Mouse (Mus musculus) CD4-positive naive resting alpha-beta T cell, adult 57 days (primary cell): Measurements from ENCODE around the gene Dedd. TPM values are rescaled to one million over a fixed set of nuclear protein-coding genes. Genes with fewer than 3 reads are reported as not detected.

Source experiments
- total RNA-seq: library from RNA; stranded (reverse); gene quantifications from one replicate; pipeline ENCODE4 v1.2.4, GENCODE M21; 2023

The Dedd gene
- total RNA-seq: 28.3 TPM

DNA sequence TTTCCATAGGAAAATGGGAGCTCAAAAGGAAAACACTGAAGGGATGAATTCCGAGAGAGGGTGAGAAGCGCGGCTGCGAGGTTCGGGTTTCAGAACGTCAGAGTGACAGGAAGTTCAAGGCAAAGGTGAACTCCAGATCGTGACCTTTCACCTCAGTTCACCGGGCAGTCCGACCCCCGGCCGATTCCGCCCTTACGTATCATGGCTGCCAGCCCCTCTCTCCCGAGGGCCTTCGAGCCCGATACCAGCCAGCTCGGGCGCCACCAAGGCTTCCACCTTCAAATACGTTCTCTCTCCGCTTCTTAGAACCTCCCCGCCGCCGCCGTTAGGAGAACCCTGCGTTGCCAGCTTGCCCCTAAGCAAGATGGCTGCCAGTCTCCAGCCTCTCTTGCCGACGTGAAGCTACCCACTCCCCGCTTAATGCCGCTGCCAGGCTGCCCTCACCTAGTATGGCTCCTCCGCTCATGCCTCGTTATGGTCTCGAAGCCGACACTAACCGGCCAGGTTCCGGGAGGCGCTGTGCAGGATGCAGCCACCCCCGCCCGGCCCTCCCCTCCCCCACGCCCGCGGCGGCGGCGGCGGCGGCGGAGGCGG lies at the start of gene Dedd:
Gene Dedd, plus strand, starts transcription at position 307 of the 594 bp plus-strand sequence.

GRCm38 (mm10) chr1:171280916-171281527 lies 47.9 kb upstream of the Dedd start, which contains the start of gene Ppox:
Gene Ppox, minus strand, starts transcription at chr1:171281186.

DNA sequence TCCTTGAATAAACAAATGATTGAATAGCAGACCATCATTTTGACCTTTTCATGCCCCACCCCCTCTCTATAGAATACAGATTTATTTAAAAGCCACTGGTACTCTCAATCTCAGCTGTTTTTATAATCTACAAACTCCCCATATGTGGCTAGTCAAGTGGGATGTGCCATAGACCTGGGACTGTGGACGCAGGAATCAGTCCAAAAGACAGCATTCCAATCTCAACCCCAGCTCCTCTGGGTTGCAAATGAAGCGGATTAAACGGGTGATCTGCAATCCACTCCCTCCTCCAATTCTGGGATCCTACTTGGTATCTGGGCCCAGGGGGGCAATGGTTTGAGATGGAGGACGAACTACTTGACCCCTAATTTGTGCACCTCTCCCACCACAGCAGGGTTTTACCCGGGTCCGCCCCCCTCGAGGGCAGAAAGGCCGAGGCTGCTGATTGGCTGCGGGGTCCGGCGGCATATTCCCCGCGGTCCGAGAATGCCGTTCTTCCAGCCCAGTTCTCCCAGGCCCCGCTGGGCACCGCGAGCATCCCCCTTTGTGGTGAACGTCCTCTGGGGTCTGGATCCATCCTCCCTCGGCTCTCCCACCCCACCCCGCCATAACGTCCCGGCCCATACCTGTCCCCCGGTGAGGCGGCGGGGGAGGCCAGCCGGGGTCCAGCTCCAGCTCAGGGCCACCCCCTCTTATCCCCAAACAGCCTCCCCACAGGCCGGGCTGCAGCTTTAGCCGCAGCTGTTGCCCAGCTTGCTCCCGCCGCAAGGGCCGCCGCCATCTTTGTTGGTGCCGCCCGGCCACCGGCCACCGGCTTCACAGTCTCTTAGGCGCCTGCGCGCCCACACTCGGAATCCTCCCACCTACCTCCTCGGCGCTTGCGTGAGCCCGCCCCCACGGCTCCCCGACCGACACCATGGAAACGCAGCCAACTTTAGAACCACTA lies 41.5 kb upstream of the Dedd start, which contains the start of gene Usp21:
Gene Usp21, minus strand, starts transcription at position 856 of the 946 bp plus-strand sequence.

GRCm38 (mm10) chr1:171294298-171295062 lies 34.5 kb upstream of the Dedd start, which contains the start of gene Ufc1:
Gene Ufc1, minus strand, starts transcription at chr1:171295024.

GRCm38 (mm10) chr1:171345225-171346094 lies 16.5 kb downstream of the Dedd start, which contains the start of the genes Nit1 and Pfdn2:
Gene Nit1, minus strand, starts transcription at chr1:171345646.
Gene Pfdn2, plus strand, starts transcription at chr1:171345670.

GRCm38 (mm10) chr1:171360656-171361055 lies 31.7 kb downstream of the Dedd start, which contains the start of gene Klhdc9:
Gene Klhdc9, minus strand, starts transcription at chr1:171360798.

DNA sequence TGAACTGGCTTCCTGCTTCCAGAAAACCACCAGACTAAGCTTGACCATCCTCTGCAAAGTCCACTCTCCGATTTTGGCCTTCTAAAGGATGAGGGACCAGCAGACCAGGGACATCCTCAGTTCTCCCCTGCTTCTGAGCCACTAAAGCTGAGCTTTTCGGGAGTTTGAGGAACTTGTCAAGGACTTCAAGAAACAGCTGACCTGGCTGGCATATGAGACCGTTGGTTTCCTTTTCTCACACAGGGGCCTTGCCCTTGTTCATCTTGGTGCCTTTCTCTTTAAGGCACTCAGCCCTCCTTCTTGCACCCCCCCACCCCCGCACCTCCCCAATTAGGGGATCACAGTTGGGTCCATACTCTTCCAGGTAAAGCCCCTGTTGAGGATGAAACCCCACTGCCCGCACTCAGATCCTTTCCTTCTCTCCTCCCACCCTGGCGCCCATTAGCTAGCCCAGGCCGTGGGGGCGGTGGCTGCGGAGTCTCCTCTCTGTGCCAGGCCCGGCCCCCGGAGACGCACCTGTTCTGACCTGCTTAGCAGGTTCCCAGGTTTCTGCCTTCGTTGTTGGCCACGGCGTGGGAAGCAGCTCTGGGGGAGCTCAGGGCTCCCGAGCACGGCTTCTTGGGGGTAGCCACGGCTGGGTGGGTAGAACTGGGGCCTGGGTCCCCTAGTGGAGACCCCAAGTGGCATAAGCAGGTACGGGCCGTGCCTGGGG lies 41.1 kb downstream of the Dedd start, which contains the start of gene Nectin4:
Gene Nectin4, plus strand, starts transcription at position 255 of the 712 bp plus-strand sequence.

GRCm38 (mm10) chr1:171388376-171389102 lies 59.6 kb downstream of the Dedd start, which contains the start of gene Arhgap30:
Gene Arhgap30, plus strand, starts transcription at chr1:171388954.

Other genes with a start within 250 kb of the Dedd start
- gene Cfap126, start 215.2 kb upstream of the Dedd start, total RNA-seq: not detected
- 113 TPM for gene Sdhc, start 178.5 kb upstream of the Dedd start, total RNA-seq
- not detected for gene Mpz, start 178.4 kb upstream of the Dedd start, total RNA-seq
- not detected for gene Pcp4l1, start 132.9 kb upstream of the Dedd start, total RNA-seq
- gene Nr1i3, start 115.2 kb upstream of the Dedd start, total RNA-seq: not detected
- gene Tomm40l, start 106.6 kb upstream of the Dedd start, total RNA-seq: 21.0 TPM
- not detected for gene Apoa2, start 104.1 kb upstream of the Dedd start, total RNA-seq
- 15.1 TPM for gene Fcer1g, start 94.8 kb upstream of the Dedd start, total RNA-seq
- not detected for gene Adamts4, start 78.7 kb upstream of the Dedd start, total RNA-seq
- 115 TPM for gene Ndufs2, start 77.8 kb upstream of the Dedd start, total RNA-seq
- 70.7 TPM for gene B4galt3, start 58.8 kb upstream of the Dedd start, total RNA-seq
- gene Ppox, start 48.0 kb upstream of the Dedd start, total RNA-seq: 52.3 TPM
- 51.6 TPM for gene Usp21, start 41.2 kb upstream of the Dedd start, total RNA-seq
- 46.1 TPM for gene Ufc1, start 34.1 kb upstream of the Dedd start, total RNA-seq
- gene Nit1, start 16.5 kb downstream of the Dedd start, total RNA-seq: 28.5 TPM
- 69.8 TPM for gene Pfdn2, start 16.5 kb downstream of the Dedd start, total RNA-seq
- gene Klhdc9, start 31.7 kb downstream of the Dedd start, total RNA-seq: 0.98 TPM
- 0.15 TPM for gene Nectin4, start 41.0 kb downstream of the Dedd start, total RNA-seq
- gene Arhgap30, start 59.8 kb downstream of the Dedd start, total RNA-seq: 202 TPM
- gene Usf1, start 82.2 kb downstream of the Dedd start, total RNA-seq: 92.7 TPM
- gene Tstd1, start 89.7 kb downstream of the Dedd start, total RNA-seq: 4.4 TPM
- gene F11r, start 108.4 kb downstream of the Dedd start, total RNA-seq: 1.1 TPM
- gene Alyref2, start 174.3 kb downstream of the Dedd start, total RNA-seq: 4.9 TPM
- not detected for gene Itln1, start 206.1 kb downstream of the Dedd start, total RNA-seq
- 4.6 TPM for gene Cd244a, start 230.0 kb downstream of the Dedd start, total RNA-seq